Mouse (Mus musculus): Measurements from ENCODE around the gene Keap1. TPM values are rescaled to one million over a fixed set of nuclear protein-coding genes. Genes with fewer than 3 reads are reported as not detected.
"Not testable (repeated sequence)": the region's sequence is repeated elsewhere in the genome, so short reads cannot be mapped to it uniquely, and the experiment has no call there.

Gene Keap1
- total RNA-seq, 4 experiments from 2014 or later, result 57.8 to 68.8 (median 59.9) TPM

- DNase-seq (ENCODE audit: low spot score in 2 of 2), result no peak
Observed at GRCm38 (mm10) chr9:21233366-21233765, 5.8 kb downstream of the Keap1 start.

DNA sequence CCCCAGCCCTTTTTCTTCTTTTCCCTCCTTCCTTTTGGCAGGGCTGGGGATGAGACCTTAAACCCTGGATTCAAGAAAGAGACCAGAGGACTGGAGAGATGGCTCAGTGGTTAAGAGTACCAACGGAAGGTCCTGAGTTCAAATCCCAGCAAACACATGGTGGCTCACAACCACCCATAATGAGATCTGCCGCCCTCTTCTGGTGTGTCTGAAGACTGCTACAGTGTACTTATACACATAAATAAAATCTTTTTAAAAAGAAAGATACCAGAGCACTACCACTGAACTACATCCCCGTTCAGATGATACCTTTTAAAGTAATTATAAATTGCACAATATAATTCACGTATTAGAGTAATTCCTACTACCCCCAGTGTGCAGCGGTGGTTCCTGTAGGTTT, 6.3 kb downstream of the Keap1 start:
- DNase-seq (ENCODE audit: low spot score in 2 of 2), result no peak

- no peak for DNase-seq (ENCODE audit: low spot score in 2 of 2)
Observed at GRCm38 (mm10) chr9:21231551-21231950, 7.6 kb downstream of the Keap1 start.

DNA sequence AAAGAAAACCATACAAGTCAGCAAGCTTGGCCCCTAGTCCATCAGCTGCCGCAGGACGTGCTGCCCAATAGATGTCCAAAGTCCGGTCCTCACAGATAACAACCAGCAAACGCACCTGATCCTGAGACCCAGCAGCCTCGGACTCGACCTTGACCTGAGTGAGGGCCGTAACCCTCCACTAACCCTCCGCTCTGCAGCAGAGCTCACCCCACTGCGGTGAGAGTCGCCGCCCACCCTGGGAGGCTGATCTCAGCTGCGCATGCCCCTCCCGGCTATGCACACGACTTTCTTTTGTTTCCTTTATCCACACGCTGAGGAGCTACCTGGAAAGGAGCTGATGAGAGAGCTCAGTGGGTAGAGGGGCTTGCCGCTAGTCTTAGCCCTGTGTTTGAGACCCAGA, 11.8 kb downstream of the Keap1 start:
- no peak for DNase-seq (ENCODE audit: low spot score in 2 of 2)

DNA sequence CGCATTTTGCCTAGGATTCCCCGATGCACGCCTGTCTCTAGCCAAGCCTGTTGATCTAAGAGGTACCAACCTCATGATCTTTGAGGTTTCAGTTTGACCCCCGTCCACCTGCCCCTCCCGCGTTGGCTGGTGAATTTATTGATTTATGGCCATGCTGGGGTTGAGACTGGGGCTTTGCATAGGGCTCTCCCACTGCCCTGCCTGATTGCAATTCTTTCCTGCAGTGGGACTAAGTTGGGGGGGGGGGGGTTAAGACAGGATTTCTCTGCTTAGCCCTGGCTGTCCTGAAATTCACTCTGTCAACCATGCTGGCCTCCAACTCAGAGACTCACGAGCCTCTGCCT, 13.8 kb downstream of the Keap1 start:
- DNase-seq (ENCODE audit: low spot score in 2 of 2), result no peak

DNA sequence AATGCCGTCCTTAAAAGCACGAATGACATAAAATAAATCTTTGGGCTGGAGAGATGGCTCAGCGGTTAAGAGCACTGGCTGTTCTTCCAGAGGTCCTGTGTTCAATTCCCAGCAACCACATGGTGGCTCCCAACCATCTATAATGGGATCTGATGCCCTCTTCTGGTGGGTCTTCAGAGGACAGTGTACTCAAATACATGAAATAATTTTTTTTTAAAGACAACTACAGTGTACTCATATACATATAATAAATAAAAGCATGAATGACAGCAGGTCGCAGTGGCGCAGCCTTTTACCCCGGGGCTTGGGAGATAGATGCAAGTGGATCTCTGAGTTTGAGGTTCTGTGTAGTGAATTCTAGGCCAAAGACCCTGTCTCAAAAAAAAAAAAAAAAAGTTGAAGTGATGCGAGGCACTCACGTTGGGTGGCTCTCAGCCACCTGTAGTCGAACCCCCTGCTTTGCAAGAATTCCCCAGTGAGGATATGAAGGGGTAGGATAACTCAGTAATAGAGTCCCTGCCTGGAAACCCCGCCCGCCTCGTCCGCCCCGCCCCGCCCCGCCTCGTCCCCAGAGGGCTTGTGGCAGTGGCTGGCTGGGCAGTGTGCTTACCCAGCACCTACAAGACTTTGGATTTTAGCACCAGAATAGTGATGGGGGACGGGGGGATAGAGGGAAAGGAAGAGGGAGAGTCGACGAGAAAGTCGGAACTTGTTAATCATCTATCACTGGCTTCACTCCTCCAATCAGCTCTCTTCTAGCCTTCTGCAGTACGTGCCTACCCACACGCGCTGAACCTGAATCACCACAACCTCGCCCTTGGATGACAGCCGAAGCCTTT, 14.4 kb downstream of the Keap1 start:
- DNase-seq (ENCODE audit: low spot score in 2 of 2), result no peak

DNA sequence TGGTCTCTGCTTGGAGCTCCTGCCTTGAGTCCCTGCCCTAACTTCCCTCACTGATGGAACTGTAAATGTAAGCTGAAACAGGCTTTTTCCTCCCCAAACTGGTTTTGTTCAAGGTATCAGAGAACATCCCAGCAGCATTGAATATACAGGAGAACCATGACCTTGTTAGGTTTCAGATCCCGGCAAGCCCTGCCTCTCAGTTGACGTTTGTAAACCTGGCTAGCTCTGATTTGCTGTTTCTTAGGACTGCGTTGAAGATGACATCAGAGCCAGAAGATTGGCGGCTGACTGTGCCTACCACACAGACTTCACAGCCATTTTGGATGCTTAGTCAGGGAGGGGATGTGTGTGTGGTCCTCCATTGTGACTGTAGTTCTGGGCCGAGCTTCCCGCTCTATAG, 15.3 kb downstream of the Keap1 start:
- DNase-seq (ENCODE audit: low spot score in 2 of 2), result no peak

DNA sequence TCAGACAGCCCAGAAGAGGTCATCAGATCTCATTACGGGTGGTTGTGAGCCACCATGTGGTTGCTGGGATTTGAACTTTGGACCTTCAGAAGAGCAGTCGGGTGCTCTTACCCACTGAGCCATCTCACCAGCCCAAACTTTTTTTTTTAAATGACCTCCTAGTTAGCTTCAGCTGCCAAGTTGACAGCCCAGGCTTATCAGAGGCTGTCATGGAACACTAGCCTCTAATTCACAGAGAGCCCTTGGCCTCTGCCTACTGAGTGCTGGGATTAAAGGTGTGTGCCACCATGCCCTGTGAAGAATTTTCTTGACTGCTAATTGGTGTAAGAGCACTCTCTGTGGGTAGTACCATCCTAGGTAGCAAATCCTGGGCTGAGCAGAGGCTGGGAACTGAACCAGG, 15.7 kb downstream of the Keap1 start:
- DNase-seq (ENCODE audit: low spot score in 2 of 2), result not testable (repeated sequence)

DNA sequence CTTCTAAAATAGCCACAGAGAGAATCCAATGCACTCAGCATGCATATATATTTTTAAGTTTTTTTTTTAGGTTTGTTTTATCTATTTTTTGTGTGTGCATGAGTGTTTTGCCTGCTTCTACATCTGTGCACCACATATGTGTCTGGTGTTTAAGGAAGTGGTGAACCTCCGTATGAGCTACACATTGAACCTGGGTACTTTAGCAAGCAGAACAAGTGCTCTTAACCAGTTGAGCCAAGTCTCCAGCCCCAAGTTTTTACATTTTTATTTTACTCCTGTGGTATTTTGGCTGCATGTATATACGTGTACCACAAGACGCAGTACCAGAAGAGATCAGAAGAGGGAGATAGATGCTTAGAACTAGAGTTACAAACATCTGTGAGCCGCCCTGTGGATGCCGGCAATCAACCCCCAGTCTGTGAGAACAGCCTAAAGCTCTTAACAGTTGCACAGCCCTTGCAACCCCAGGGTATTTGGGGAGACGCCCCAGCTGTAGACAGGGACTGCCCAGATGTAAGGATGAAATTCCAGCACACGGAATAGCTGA, 17.7 kb downstream of the Keap1 start:
- DNase-seq (ENCODE audit: low spot score in 2 of 2), result no peak

DNA sequence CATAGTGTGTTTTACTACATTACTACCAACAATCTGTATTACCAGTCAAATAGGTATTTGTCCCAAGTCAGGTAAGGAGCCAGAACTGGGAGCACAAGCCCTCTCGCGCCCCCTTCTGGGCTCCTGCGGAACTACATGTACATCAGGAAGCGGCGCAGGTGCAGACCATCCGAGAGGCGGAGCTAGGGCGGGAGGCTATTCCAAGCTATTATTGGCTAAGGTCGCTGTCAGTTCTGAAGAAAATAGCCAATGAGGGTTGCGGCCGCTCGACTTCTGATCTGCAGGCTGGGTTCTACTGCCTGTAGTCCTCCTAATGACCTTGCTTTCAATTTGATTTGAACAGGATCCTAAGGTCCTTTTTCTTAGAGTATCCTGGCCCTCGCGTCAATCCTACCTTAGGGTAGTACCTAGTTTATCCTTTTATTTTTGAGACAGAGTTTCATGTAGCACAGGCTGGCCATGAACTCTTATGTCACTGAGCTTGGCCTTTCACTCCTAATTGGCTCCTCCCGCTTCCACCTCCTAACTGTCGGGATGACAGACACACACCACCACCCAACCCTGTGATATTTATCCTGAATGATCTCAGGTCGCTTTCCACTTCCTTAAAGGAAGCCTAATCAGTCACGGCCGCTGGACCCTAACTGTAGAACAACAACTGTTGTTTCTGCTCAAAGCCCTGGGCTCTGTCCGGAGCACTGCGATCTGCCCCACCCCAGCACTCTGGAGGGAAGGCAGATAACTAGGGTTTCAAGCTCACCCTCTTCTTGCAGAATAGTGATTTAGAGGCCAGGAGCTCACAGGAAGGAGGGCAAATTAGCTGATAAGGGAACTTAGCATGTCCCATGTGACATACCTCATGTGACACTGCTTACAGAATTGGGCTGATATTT, 18.4 kb downstream of the Keap1 start:
- DNase-seq (ENCODE audit: low spot score in 2 of 2), result peak; percentile 90

DNA sequence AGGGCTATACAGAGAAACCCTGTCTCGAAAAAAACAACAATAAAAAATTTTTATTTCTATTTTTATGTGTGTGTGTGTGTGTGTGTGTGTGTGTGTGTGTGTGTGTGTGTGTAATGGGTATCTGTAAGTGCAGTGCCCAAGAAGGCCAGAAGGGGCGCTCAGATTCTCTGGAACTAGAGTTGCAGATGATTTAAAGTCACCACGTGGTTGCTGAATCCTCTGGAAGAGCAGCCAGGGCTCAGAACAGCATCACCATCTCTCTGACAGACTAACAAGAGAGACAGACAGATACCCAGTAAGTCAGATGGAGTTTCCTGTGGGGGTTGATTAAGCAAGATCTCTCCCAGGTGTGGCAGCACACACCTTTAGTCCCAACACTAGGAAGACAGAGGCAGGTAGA, 19.3 kb downstream of the Keap1 start:
- DNase-seq (ENCODE audit: low spot score in 2 of 2), result no peak

- DNase-seq (ENCODE audit: low spot score in 2 of 2), result no peak
Observed at GRCm38 (mm10) chr9:21216050-21216841, 22.9 kb downstream of the Keap1 start.

DNA sequence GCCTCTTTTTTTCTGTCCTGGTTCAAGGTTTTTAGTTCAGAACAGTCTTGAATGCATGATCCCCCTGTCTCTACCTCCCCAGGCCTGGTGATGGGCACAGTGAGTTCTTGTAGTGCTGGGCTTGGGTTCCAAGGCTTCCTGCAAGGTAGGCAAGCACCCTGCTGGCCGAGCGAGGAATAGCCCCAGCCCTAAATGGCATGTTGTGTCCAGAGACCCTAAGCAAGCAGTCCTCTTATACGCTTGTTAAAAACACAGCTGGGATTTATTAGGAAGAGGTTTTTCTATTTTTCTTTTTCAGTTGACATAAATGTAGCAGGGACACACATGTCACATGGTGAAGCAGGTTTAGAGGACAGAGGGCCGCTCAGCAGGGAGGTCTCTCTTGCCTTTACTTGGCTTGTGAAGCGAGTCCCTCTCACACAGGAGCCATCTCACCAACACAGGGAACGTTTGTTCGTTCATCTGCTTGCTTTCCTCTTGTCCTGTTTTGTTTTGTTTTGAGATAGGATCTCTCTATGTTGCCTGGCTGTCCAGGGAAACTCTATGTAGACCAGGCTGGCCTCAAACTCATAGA, 25.5 kb downstream of the Keap1 start:
- DNase-seq (ENCODE audit: low spot score in 2 of 2), result no peak

DNA sequence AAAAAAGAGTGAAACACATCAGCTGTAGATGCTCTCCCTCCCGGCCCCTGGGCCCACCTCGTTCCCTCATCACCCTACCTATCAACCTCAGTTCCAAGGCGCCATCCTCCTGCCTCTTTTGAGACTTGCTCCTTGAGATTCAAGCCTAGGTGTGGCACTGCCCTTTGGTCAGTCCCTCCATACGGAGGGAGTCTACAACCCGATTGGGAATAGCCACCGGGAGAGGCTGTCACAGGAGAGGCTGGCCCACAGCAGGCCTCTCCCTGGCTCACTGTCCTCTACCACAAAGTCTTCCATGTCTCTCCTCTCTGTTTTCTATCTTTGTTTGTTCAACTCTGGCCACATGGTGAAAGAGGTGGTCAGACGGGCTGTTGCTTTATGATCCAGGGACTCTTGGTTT, 27.5 kb downstream of the Keap1 start:
- DNase-seq (ENCODE audit: low spot score in 2 of 2), result no peak

DNA sequence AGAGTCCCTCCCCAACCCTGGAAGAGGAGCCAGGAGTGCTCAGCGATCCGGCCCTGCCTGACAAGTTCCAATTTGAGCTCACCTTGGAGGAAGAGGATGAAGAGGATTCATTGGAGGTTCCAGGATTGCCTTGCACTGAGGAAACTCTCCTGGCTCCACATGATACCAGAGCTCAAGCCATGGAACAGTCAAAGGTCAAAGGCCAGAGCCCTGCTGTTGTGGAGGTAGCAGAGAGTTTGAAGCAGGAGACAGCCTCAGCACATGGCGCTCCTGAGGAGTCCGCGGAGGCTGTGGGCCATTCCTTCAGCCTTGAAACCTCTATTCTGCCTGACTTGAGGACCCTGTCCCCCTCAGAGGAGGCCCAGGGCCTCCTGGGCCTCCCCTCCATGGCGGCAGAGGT, 28.3 kb downstream of the Keap1 start:
- no peak for DNase-seq (ENCODE audit: low spot score in 2 of 2)

DNA sequence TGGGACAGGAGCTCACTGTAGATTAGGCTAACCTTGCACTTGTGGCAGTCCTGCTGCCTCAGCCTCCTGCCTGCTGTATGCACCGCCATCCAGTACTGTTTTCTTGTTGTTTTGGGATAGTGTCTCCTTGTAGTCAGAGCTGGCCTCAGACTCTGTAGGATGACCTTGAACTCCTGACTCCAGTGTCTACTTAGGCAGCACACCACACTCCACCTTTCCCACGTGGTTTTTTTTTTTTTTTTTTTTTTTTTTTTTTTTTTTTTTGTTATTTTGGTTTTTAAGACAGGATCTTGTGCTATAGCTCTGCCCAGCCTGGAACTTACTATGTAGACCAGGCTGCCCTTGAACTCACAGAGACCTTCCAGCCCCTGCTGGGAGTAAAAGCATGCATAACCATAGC, 30.5 kb downstream of the Keap1 start:
- DNase-seq (ENCODE audit: low spot score in 2 of 2), result no peak

DNA sequence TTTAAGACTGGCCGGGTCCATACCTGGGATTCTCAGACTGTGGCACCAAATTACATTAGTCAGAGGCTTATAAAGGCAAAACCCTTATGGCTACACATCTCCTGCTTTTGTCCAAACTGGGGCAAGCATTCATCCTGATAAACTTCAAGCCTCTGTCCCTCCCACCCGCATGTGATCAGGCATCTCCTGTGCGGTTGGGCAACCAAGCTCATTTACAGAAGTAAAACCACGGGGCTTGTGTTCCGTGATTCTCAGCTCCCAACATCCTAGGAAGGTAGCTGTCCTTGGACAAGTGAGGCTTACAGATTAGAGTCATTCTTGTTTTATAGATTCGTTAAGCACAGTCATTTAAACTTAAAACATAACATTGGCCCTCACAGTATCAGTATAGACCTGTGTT, 32.3 kb downstream of the Keap1 start:
- no peak for DNase-seq (ENCODE audit: low spot score in 2 of 2)

- peak in 1 of 2 experiments; percentile 60 for DNase-seq (ENCODE audit: low spot score in 2 of 2)
Observed at GRCm38 (mm10) chr9:21204528-21205272, 34.5 kb downstream of the Keap1 start.

GRCm38 (mm10) chr9:21204156-21204527, 35.0 kb downstream of the Keap1 start:
- no peak for DNase-seq (ENCODE audit: low spot score in 2 of 2)

DNA sequence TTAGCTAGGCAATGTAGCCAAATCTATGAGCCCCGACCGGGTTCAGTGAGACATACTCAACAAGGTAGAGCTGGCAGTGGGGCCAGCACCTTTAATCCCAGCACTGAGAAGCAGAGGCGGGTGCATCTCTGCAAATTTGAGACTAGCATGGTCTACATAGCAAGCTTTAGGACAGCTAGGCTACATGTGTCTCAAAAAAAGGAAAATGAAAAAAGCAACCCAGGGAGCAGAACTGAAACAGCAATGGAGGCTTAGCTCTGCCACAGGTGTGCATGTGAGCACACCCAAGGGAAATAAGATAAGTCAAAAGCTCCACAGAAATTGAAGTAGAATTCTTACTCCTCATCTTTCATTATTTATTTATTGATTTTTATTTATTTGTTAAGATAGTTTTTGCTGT, 40.2 kb downstream of the Keap1 start:
- no peak for DNase-seq (ENCODE audit: low spot score in 2 of 2)

GRCm38 (mm10) chr9:21197981-21198380, 41.2 kb downstream of the Keap1 start:
- DNase-seq (ENCODE audit: low spot score in 2 of 2), result peak; percentile 42 to 87

Measured in left cerebral cortex, adult 8-10 months (tissue).